Mouse (Mus musculus) spleen, adult 2 months (tissue): ENCODE measurements around the gene Fnip1.

ENCODE experiments used
- CTCF ChIP-seq: fragments of 200-500 bp; IDR thresholded peaks from 2 replicates; pipeline ENCODE4 v1.5.1; 2011; ENCODE audit warnings: mild to moderate bottlenecking, inconsistent platforms; ENCODE audit not compliant: insufficient read depth, insufficient read length, insufficient replicate concordance; ENCODE audit errors: extremely low read depth
- POLR2A ChIP-seq: fragments of 200-500 bp; IDR thresholded peaks from 2 replicates; pipeline ENCODE4 v1.6.1; 2011; ENCODE audit warnings: low read depth, low read length, inconsistent platforms

- no peak for TF ChIP-seq CTCF
- TF ChIP-seq POLR2A, result no peak
Observed at GRCm38 (mm10) chr11:54502546-54503245, 64.7 kb downstream of the Fnip1 start.
